Mouse (Mus musculus) gastrocnemius, adult 2 months (tissue): ENCODE results near the gene Faap20. TPM values are rescaled to one million over a fixed set of nuclear protein-coding genes. Genes with fewer than 3 reads are reported as not detected.
A peak's percentile ranks its signal among the peaks of the same experiment; 100 is the strongest.

ENCODE experiments used
- DNase-seq: peaks from one replicate; pipeline ENCODE4 v3.0.0; 2022
- H3K27ac ChIP-seq: fragments of 200-600 bp; 2 replicates; pipeline ENCODE4 v1.8.1; 2022; ENCODE audit warnings: mild to moderate bottlenecking
- H3K4me3 ChIP-seq: fragments of 200-600 bp; 2 replicates; pipeline ENCODE4 v1.8.1; 2022; ENCODE audit warnings: mild to moderate bottlenecking, moderate library complexity
- CTCF ChIP-seq: fragments of 200-600 bp; IDR thresholded peaks from 2 replicates; pipeline ENCODE4 v1.8.1; 2022; ENCODE audit warnings: antibody characterized with exemption, mild to moderate bottlenecking, moderate library complexity
- intact Hi-C: fragments of 180-260 bp; cut with DNase I; formaldehyde crosslinking; loops from one replicate; pipeline ENCODE4 v1.15.1; 2025
- total RNA-seq, 2 experiments: library from RNA; stranded (reverse); gene quantifications; 2 replicates each; pipeline ENCODE4 v1.2.3; 2021

Faap20 gene
- total RNA-seq, 2 experiments from 2014 or later, result 4.6 to 6.1 TPM

DNA sequence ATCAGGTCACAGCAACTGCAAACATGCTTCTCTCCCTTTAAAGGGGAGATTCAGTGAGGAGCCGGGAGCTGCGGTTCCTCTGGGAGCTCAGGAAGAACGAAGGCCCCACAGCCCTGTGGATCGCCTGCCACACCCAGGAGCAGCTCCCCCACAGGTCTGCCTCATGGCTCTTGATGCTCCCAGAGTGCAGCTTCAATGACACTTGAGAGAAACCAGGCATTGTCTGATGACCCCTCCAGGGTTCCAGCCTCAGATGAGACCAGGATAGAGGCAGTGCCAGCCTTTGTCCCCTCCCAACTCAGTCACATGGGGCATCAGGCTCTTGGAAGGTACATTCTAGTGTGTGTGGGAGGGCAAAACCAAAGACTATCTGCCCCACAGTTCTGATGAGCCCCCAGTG is 52.4 kb downstream of the Faap20 start:
- DNase-seq, result no peak
- H3K27ac ChIP-seq, result peak overlapping the region; percentile 43
- intact Hi-C loops, result no loop called here
- H3K4me3 ChIP-seq, result no peak overlapping the region
- TF ChIP-seq CTCF, result no peak

DNA sequence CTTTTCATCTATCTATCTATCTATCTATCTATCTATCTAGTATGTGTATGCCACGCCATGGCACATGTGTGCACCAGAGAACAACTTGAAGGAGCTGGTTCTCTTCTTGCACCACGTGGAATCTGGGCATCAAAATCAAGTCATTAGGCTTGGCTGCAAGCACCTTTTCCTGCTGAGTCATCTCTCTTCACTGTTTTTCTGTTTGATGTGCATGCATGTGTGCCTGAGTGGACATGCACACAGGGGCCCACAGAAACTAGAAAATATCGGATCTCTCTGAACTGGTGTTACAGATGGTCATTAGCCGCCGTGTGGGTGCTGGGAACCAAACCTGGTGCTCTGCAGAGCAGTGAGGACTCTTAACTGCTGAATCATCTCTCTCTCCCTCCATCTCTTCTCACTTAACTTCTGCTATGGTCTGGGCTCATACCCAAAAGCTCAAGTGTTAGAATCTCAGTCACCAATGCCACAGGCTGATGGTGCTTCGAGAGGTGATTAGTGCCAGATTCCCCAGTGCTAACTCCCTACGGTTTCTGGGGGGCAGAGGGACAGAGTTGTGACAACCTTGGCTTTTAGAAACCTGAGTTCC is 55.0 kb downstream of the Faap20 start:
- H3K4me3 ChIP-seq, result no peak overlapping the region
- no peak for TF ChIP-seq CTCF
- DNase-seq, result no peak
- H3K27ac ChIP-seq, result no peak overlapping the region
- intact Hi-C loops, result loop anchor here (5.0 kb wide), 1 partner anchor 52 kb away; no protein-coding TSS in a partner anchor

DNA sequence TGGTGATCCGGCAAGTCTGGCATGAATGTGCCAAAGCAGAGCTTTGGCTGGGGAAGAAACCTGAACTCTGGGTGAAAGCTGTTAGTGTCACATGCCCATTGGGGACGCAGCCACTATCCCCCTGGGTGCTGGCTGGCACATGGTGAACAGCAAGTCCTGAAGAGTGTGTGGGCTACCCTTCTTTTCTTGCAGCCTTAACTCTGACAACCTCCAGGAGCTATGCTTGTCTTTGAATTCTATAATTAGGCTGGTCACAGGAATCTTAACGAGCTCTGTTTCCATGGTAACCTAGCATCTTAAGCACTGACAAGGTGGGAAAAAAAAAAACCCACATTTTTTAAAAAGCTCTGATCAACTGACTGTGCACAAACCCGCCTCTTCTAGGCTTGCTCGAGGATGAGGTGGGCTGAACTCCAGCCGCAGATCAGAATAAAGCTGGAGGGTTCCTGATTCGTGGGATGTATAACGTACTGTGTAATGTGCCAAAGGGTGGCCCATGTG is 56.0 kb downstream of the Faap20 start:
- no peak overlapping the region for H3K27ac ChIP-seq
- intact Hi-C loops, result loop anchor here (5.0 kb wide), 1 partner anchor 53 kb away; no protein-coding TSS in a partner anchor
- no peak for TF ChIP-seq CTCF
- H3K4me3 ChIP-seq, result no peak overlapping the region
- DNase-seq, result no peak

Other genes with a start within 250 kb of the Faap20 start
- gene Plch2, start 193.0 kb upstream of the Faap20 start, total RNA-seq, result under 1 TPM in 1 of 2 experiments, not detected in 1; 0.38 TPM
- 10 to 100 TPM; 12.9 to 17.9 TPM for gene Pex10, start 182.8 kb upstream of the Faap20 start, total RNA-seq
- 10 to 100 TPM; 54.8 to 59.3 TPM for gene Rer1, start 163.4 kb upstream of the Faap20 start, total RNA-seq
- gene Morn1, start 163.2 kb upstream of the Faap20 start, total RNA-seq, result 1 to 10 TPM; 1.3 TPM
- gene Ski, start 27.2 kb upstream of the Faap20 start, total RNA-seq, result 10 to 100 TPM; 28.5 to 35.6 TPM
- gene Prkcz, start 111.6 kb downstream of the Faap20 start, total RNA-seq, result 1 to 10 TPM; 1.1 to 2.1 TPM
- under 1 TPM; 0.20 TPM for gene Gabrd, start 148.3 kb downstream of the Faap20 start, total RNA-seq
- gene Cfap74, start 159.4 kb downstream of the Faap20 start, total RNA-seq, result 1 to 10 TPM in 1 of 2 experiments, under 1 TPM in 1; 0.23 to 1.0 TPM
- gene Tmem52, start 219.3 kb downstream of the Faap20 start, total RNA-seq, result 100 to 1,000 TPM; 215 to 248 TPM
- gene Gnb1, start 241.6 kb downstream of the Faap20 start, total RNA-seq, result 10 to 100 TPM; 48.8 to 75.8 TPM